Mouse (Mus musculus): Measurements from ENCODE around the gene Gm13304. TPM values are rescaled to one million over a fixed set of nuclear protein-coding genes. Genes with fewer than 3 reads are reported as not detected.
"Not testable (repeated sequence)": the region's sequence is repeated elsewhere in the genome, so short reads cannot be mapped to it uniquely, and the experiment has no call there.

Gene Gm13304
- 5.6 and 8.8 TPM in 2 replicates for polyA plus RNA-seq (2015; fragmentation: Nextera tagmentation; extraction: Ambion mirVana)

- H3K4me2 ChIP-seq (ENCODE audit: low read depth, low read length): not testable (repeated sequence)
- WGBS: no CpG with 5 or more reads among the region's 5 CpGs
Observed at GRCm38 (mm10) chr4:42114517-42114916, at the start of gene Gm13304. Gene Gm13304 (plus strand): TSS chr4:42114817.

GRCm38 (mm10) chr4:42090907-42091306 lies 23.7 kb upstream of the Gm13304 start, which contains the start of gene Gm3893:
Gene Gm3893 (plus strand): TSS chr4:42091207.
- H3K27me3 ChIP-seq (ENCODE audit: control insufficient read depth, insufficient read depth, low read length); H3K9ac ChIP-seq (ENCODE audit: low read length); H3K4me1 ChIP-seq (ENCODE audit: control insufficient read depth, insufficient read depth, low read length); H3K9me3 ChIP-seq (replicated peaks; ENCODE audit: control insufficient read depth, low read length); H3K4me2 ChIP-seq (ENCODE audit: low read depth, low read length); H3K36me3 ChIP-seq (ENCODE audit: control insufficient read depth, insufficient read depth); H3K27ac ChIP-seq (ENCODE audit: low read length); ATAC-seq (replicated peaks; ENCODE audit: extremely low read depth, insufficient read depth, low FRiP score); H3K4me3 ChIP-seq (ENCODE audit: low read length): not testable (repeated sequence)
- no CpG with 5 or more reads among the region's 2 CpGs for WGBS

More at GRCm38 (mm10) chr4:42114517-42114916, at the start of gene Gm13304:
- not testable (repeated sequence) for H3K27me3 ChIP-seq (ENCODE audit: control insufficient read depth, insufficient read depth, low read length); H3K27ac ChIP-seq (ENCODE audit: low read length); H3K4me3 ChIP-seq (ENCODE audit: low read length); H3K9me3 ChIP-seq (replicated peaks; ENCODE audit: control insufficient read depth, low read length); H3K36me3 ChIP-seq (ENCODE audit: control insufficient read depth, insufficient read depth); ATAC-seq (replicated peaks; ENCODE audit: extremely low read depth, insufficient read depth, low FRiP score); H3K9ac ChIP-seq (ENCODE audit: low read length); H3K4me1 ChIP-seq (ENCODE audit: control insufficient read depth, insufficient read depth, low read length)

- H3K9ac ChIP-seq (ENCODE audit: low read length); ATAC-seq (replicated peaks; ENCODE audit: extremely low read depth, insufficient read depth, low FRiP score); H3K4me3 ChIP-seq (ENCODE audit: low read length); H3K36me3 ChIP-seq (ENCODE audit: control insufficient read depth, insufficient read depth); H3K9me3 ChIP-seq (replicated peaks; ENCODE audit: control insufficient read depth, low read length); H3K4me1 ChIP-seq (ENCODE audit: control insufficient read depth, insufficient read depth, low read length); H3K27ac ChIP-seq (ENCODE audit: low read length); H3K4me2 ChIP-seq (ENCODE audit: low read depth, low read length); H3K27me3 ChIP-seq (ENCODE audit: control insufficient read depth, insufficient read depth, low read length): not testable (repeated sequence)
- WGBS: no CpG with 5 or more reads among the region's 9 CpGs
Observed at GRCm38 (mm10) chr4:42153136-42153535, 38.5 kb downstream of the Gm13304 start, which contains the start of gene Gm13306. Gene Gm13306 (plus strand): TSS chr4:42153436.

Other genes with a start within 250 kb of the Gm13304 start
- 11.2 and 17.1 TPM in 2 replicates for gene Gm21541, start 211.2 kb upstream of the Gm13304 start, polyA plus RNA-seq (2015; fragmentation: Nextera tagmentation; extraction: Ambion mirVana)
- 1.9 and 2.4 TPM in 2 replicates for gene Gm20878, start 173.2 kb upstream of the Gm13304 start, polyA plus RNA-seq (2015; fragmentation: Nextera tagmentation; extraction: Ambion mirVana)
- gene Fam205a4, start 148.8 kb upstream of the Gm13304 start, polyA plus RNA-seq (2015; fragmentation: Nextera tagmentation; extraction: Ambion mirVana): 0.07 and 0.10 TPM in 2 replicates
- gene Gm21093, start 80.1 kb upstream of the Gm13304 start, polyA plus RNA-seq (2015; fragmentation: Nextera tagmentation; extraction: Ambion mirVana): 0.15 TPM in 1 of 2 replicates, not detected in the other
- gene Gm3893, start 23.6 kb upstream of the Gm13304 start, polyA plus RNA-seq (2015; fragmentation: Nextera tagmentation; extraction: Ambion mirVana): not detected in 2 replicates
- not detected in 2 replicates for gene Gm13306, start 38.6 kb downstream of the Gm13304 start, polyA plus RNA-seq (2015; fragmentation: Nextera tagmentation; extraction: Ambion mirVana)
- gene Gm13305, start 53.8 kb downstream of the Gm13304 start, polyA plus RNA-seq (2015; fragmentation: Nextera tagmentation; extraction: Ambion mirVana): 0.70 and 1.5 TPM in 2 replicates
- gene Gm10600, start 125.8 kb downstream of the Gm13304 start, polyA plus RNA-seq (2015; fragmentation: Nextera tagmentation; extraction: Ambion mirVana): not detected in 2 replicates
- gene Ccl21b, start 140.9 kb downstream of the Gm13304 start, polyA plus RNA-seq (2015; fragmentation: Nextera tagmentation; extraction: Ambion mirVana): not detected in 2 replicates
- not detected in 2 replicates for gene Gm21953, start 179.4 kb downstream of the Gm13304 start, polyA plus RNA-seq (2015; fragmentation: Nextera tagmentation; extraction: Ambion mirVana)
- not detected in 2 replicates for gene Fam205a3, start 203.5 kb downstream of the Gm13304 start, polyA plus RNA-seq (2015; fragmentation: Nextera tagmentation; extraction: Ambion mirVana)